Mouse (Mus musculus): Measurements from ENCODE around the gene Thap3. TPM values are rescaled to one million over a fixed set of nuclear protein-coding genes. Genes with fewer than 3 reads are reported as not detected.

The Thap3 gene
- polyA plus RNA-seq, 1 experiment from 2014 or later, result 30.0 TPM

GRCm38 (mm10) chr4:151983560-151983959, 5.2 kb downstream of the Thap3 start:
- no peak overlapping the region for H3K9ac ChIP-seq (ENCODE audit: low read length)
- no peak overlapping the region for H3K4me2 ChIP-seq (ENCODE audit: low read length)
- WGBS, result 38% methylated on average over 8 of the region's 9 CpGs
- H3K36me3 ChIP-seq (ENCODE audit: control insufficient read depth, insufficient read depth, low read length), result peaks cover 47% of the 10 kb centered on the region
- H3K9me3 ChIP-seq (replicated peaks; ENCODE audit: control insufficient read depth, low read length), result no peaks in the 10 kb centered on the region
- H3K4me3 ChIP-seq (ENCODE audit: low read depth, low read length), result no peak overlapping the region
- H3K4me1 ChIP-seq (ENCODE audit: control insufficient read depth, insufficient read depth, low read length), result no peaks in the 10 kb centered on the region
- DNase-seq (ENCODE audit: low spot score), result no peak
- no peaks in the 10 kb centered on the region for H3K27me3 ChIP-seq (replicated peaks; ENCODE audit: control insufficient read depth, insufficient read depth, low read length)
- no peak overlapping the region for H3K27ac ChIP-seq (ENCODE audit: low read depth, low read length)
- no peak for ATAC-seq

DNA sequence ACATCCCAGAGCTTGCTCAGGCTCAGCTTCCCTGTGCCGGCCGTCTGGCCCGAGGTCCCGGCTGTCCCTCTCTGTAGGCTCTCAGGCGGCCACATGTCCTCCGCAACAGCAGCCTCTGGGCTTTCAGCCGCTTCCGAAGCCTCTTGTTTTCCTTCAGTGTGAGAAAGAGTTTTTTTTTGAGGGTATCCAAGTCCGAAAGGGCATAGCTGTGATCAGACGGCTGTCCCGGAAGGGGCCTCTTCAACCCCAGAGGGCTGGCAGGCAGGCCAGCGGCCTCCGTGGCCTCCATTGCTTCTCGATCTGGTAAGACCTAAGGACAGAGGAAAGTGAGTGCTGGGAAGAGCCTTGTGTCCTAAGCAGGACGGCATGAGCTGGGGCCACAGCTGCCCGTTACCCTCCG, 5.8 kb downstream of the Thap3 start:
- no peak overlapping the region for H3K27ac ChIP-seq (ENCODE audit: low read depth, low read length)
- no peak for ATAC-seq
- H3K4me3 ChIP-seq (ENCODE audit: low read depth, low read length), result no peak overlapping the region
- peaks cover 50% of the 10 kb centered on the region for H3K36me3 ChIP-seq (ENCODE audit: control insufficient read depth, insufficient read depth, low read length)
- DNase-seq (ENCODE audit: low spot score), result no peak
- no peaks in the 10 kb centered on the region for H3K9me3 ChIP-seq (replicated peaks; ENCODE audit: control insufficient read depth, low read length)
- H3K27me3 ChIP-seq (replicated peaks; ENCODE audit: control insufficient read depth, insufficient read depth, low read length), result no peaks in the 10 kb centered on the region
- H3K4me1 ChIP-seq (ENCODE audit: control insufficient read depth, insufficient read depth, low read length), result no peaks in the 10 kb centered on the region
- 69% methylated on average over 17 of the region's 17 CpGs for WGBS
- no peak overlapping the region for H3K4me2 ChIP-seq (ENCODE audit: low read length)
- no peak overlapping the region for H3K9ac ChIP-seq (ENCODE audit: low read length)

DNA sequence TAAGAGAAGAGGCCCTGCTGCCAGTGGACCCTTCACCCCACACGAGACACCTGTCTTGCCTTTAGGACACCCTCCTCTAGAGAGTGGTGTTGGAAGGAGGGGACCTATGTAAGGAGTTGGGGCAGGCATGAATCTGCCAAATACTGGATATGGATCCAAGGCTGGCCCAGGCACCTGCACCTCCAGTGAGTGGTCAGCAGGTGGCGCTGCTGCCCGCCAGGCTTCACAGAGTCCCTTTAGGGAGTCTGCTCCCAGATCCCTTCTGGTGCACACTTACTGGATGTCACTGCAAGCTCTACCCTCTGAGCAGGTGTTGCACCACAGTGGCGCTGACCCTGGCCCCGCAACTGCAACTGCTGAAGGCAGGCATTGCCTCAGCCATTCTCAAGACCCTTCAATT, 7.4 kb downstream of the Thap3 start:
- Histone ChIP-seq H3K36me3 (ENCODE audit: control insufficient read depth, insufficient read depth, low read length) (peaks cover 57% of the 10 kb centered on the region), H3K27ac (ENCODE audit: low read depth, low read length) (no peak overlapping the region), H3K9ac (ENCODE audit: low read length) (no peak overlapping the region), H3K27me3 (replicated peaks; ENCODE audit: control insufficient read depth, insufficient read depth, low read length) (no peaks in the 10 kb centered on the region), H3K4me3 (ENCODE audit: low read depth, low read length) (no peak overlapping the region), H3K4me1 (ENCODE audit: control insufficient read depth, insufficient read depth, low read length) (no peaks in the 10 kb centered on the region), H3K4me2 (ENCODE audit: low read length) (no peak overlapping the region), H3K9me3 (replicated peaks; ENCODE audit: control insufficient read depth, low read length) (no peaks in the 10 kb centered on the region)
- WGBS, result 10% methylated on average over 5 of the region's 5 CpGs
- DNase-seq (ENCODE audit: low spot score) (peak; percentile 83), ATAC-seq (peak; percentile 82)

- H3K4me3 ChIP-seq (ENCODE audit: low read depth, low read length), result no peak overlapping the region
- H3K36me3 ChIP-seq (ENCODE audit: control insufficient read depth, insufficient read depth, low read length), result peaks cover 62% of the 10 kb centered on the region
- no peaks in the 10 kb centered on the region for H3K9me3 ChIP-seq (replicated peaks; ENCODE audit: control insufficient read depth, low read length)
- no peak overlapping the region for H3K9ac ChIP-seq (ENCODE audit: low read length)
- no peak overlapping the region for H3K27ac ChIP-seq (ENCODE audit: low read depth, low read length)
- H3K27me3 ChIP-seq (replicated peaks; ENCODE audit: control insufficient read depth, insufficient read depth, low read length), result no peaks in the 10 kb centered on the region
- DNase-seq (ENCODE audit: low spot score), result peak; percentile 58
- 76% methylated on average over 8 of the region's 8 CpGs for WGBS
- no peak for ATAC-seq
- no peak overlapping the region for H3K4me2 ChIP-seq (ENCODE audit: low read length)
- no peaks in the 10 kb centered on the region for H3K4me1 ChIP-seq (ENCODE audit: control insufficient read depth, insufficient read depth, low read length)
These were observed 8.1 kb downstream of the Thap3 start for GRCm38 (mm10) chr4:151980699-151981098.

DNA sequence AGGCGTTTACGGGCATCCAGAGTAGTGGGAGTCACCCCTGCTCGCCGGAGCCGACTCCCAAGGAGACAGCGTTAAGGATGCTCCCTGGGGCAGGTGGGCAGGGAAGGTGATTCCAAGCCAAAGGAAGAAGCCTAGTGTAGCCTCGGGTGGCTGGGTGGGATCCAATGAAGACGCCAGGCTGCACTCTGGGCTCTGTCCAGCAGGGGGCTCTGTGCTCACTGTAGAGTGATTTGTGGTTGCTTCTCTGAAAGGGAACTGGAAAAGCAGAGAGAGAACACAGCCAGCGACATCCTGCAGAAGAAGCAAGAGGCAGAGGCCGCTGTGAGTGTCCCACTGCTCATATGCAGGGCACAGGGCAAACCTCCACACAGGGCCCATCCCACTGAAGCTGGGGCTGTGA, 11.0 kb downstream of the Thap3 start:
- Histone ChIP-seq H3K27me3 (replicated peaks; ENCODE audit: control insufficient read depth, insufficient read depth, low read length) (no peaks in the 10 kb centered on the region), H3K4me2 (ENCODE audit: low read length) (no peak overlapping the region), H3K9me3 (replicated peaks; ENCODE audit: control insufficient read depth, low read length) (no peaks in the 10 kb centered on the region), H3K4me1 (ENCODE audit: control insufficient read depth, insufficient read depth, low read length) (no peaks in the 10 kb centered on the region), H3K4me3 (ENCODE audit: low read depth, low read length) (no peak overlapping the region), H3K9ac (ENCODE audit: low read length) (no peak overlapping the region), H3K36me3 (ENCODE audit: control insufficient read depth, insufficient read depth, low read length) (peaks cover 76% of the 10 kb centered on the region), H3K27ac (ENCODE audit: low read depth, low read length) (no peak overlapping the region)
- DNase-seq (ENCODE audit: low spot score), result peak; percentile 89
- ATAC-seq, result 0 out of 2 replicates have a peak, but pooled peaks have one; percentile 21
- 47% methylated on average over 10 of the region's 10 CpGs for WGBS

- no peaks in the 10 kb centered on the region for H3K9me3 ChIP-seq (replicated peaks; ENCODE audit: control insufficient read depth, low read length)
- no peaks in the 10 kb centered on the region for H3K27me3 ChIP-seq (replicated peaks; ENCODE audit: control insufficient read depth, insufficient read depth, low read length)
- 94% methylated on average over 3 of the region's 3 CpGs for WGBS
- H3K4me1 ChIP-seq (ENCODE audit: control insufficient read depth, insufficient read depth, low read length), result no peaks in the 10 kb centered on the region
- no peak for ATAC-seq
- no peak overlapping the region for H3K4me3 ChIP-seq (ENCODE audit: low read depth, low read length)
- no peak for DNase-seq (ENCODE audit: low spot score)
- no peak overlapping the region for H3K27ac ChIP-seq (ENCODE audit: low read depth, low read length)
- peaks cover 59% of the 10 kb centered on the region for H3K36me3 ChIP-seq (ENCODE audit: control insufficient read depth, insufficient read depth, low read length)
- no peak overlapping the region for H3K4me2 ChIP-seq (ENCODE audit: low read length)
- H3K9ac ChIP-seq (ENCODE audit: low read length), result no peak overlapping the region
These were observed 13.4 kb downstream of the Thap3 start for GRCm38 (mm10) chr4:151975441-151975840.

- Histone ChIP-seq H3K36me3 (ENCODE audit: control insufficient read depth, insufficient read depth, low read length) (peaks cover 59% of the 10 kb centered on the region), H3K9me3 (replicated peaks; ENCODE audit: control insufficient read depth, low read length) (no peaks in the 10 kb centered on the region), H3K4me1 (ENCODE audit: control insufficient read depth, insufficient read depth, low read length) (no peaks in the 10 kb centered on the region), H3K27me3 (replicated peaks; ENCODE audit: control insufficient read depth, insufficient read depth, low read length) (no peaks in the 10 kb centered on the region), H3K27ac (ENCODE audit: low read depth, low read length) (no peak overlapping the region), H3K9ac (ENCODE audit: low read length) (no peak overlapping the region), H3K4me2 (ENCODE audit: low read length) (no peak overlapping the region), H3K4me3 (ENCODE audit: low read depth, low read length) (no peak overlapping the region)
- DNase-seq (ENCODE audit: low spot score), result peak; percentile 51
- no peak for ATAC-seq
- WGBS, result 65% methylated on average over 10 of the region's 10 CpGs
These were observed 16.4 kb downstream of the Thap3 start for GRCm38 (mm10) chr4:151972221-151972967.

DNA sequence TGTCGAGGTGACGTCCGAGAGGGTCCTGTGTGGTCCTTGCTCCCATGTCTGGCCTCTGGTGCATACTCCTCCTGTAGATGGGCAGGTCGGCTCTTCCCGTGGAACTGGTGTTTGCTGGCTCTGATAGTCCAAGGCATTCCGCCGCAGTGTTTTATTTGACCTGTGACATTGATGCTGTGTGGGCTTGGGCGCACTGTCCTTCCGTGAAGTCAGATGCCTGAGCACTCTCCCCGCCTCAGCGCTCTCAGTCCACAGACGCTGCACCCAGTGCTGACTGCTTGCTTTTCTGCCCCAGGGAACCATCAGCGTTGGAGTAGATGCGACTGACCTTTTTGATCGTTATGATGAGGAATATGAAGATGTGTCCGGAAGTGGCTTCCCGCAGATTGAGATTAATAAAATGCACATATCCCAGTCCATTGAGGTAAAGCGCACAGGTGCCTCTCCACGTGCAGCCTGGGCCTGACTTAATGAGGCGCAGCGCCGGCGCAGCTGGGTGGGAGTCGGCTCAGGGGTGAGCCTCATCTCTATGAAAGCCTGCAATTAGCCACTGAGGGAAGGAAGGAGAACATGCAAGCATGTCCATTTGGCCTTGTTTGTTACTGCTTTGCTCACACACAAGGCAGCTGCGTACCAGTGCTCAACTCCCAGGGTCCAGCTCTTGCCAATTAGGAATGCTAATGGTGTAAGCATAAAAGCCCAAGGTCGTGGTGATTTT, 20.4 kb downstream of the Thap3 start:
- Histone ChIP-seq H3K27me3 (replicated peaks; ENCODE audit: control insufficient read depth, insufficient read depth, low read length) (no peaks in the 10 kb centered on the region), H3K4me2 (ENCODE audit: low read length) (no peak overlapping the region), H3K9me3 (replicated peaks; ENCODE audit: control insufficient read depth, low read length) (no peaks in the 10 kb centered on the region), H3K4me1 (ENCODE audit: control insufficient read depth, insufficient read depth, low read length) (no peaks in the 10 kb centered on the region), H3K27ac (ENCODE audit: low read depth, low read length) (no peak overlapping the region), H3K36me3 (ENCODE audit: control insufficient read depth, insufficient read depth, low read length) (peaks cover 58% of the 10 kb centered on the region), H3K4me3 (ENCODE audit: low read depth, low read length) (no peak overlapping the region), H3K9ac (ENCODE audit: low read length) (no peak overlapping the region)
- ATAC-seq (no peak), DNase-seq (ENCODE audit: low spot score) (no peak)
- 88% methylated on average over 26 of the region's 26 CpGs for WGBS

- Histone ChIP-seq H3K36me3 (ENCODE audit: control insufficient read depth, insufficient read depth, low read length) (peaks cover 73% of the 10 kb centered on the region), H3K4me2 (ENCODE audit: low read length) (no peak overlapping the region), H3K4me1 (ENCODE audit: control insufficient read depth, insufficient read depth, low read length) (no peaks in the 10 kb centered on the region), H3K9me3 (replicated peaks; ENCODE audit: control insufficient read depth, low read length) (no peaks in the 10 kb centered on the region), H3K9ac (ENCODE audit: low read length) (no peak overlapping the region), H3K27ac (ENCODE audit: low read depth, low read length) (no peak overlapping the region), H3K4me3 (ENCODE audit: low read depth, low read length) (no peak overlapping the region), H3K27me3 (replicated peaks; ENCODE audit: control insufficient read depth, insufficient read depth, low read length) (no peaks in the 10 kb centered on the region)
- ATAC-seq, result no peak
- no peak for DNase-seq (ENCODE audit: low spot score)
- WGBS, result 88% methylated on average over 3 of the region's 3 CpGs
These were observed 26.0 kb downstream of the Thap3 start for GRCm38 (mm10) chr4:151962817-151963216.

All from forebrain, embryonic 14.5 days (tissue).